Mouse (Mus musculus): Measurements from ENCODE around the gene Wnt3a. TPM values are rescaled to one million over a fixed set of nuclear protein-coding genes. Genes with fewer than 3 reads are reported as not detected.
"Not testable (repeated sequence)": the region's sequence is repeated elsewhere in the genome, so short reads cannot be mapped to it uniquely, and the experiment has no call there.

Gene Wnt3a
- polyA plus RNA-seq, 1 experiment from 2014 or later, result 2.3 TPM

- Histone ChIP-seq H3K4me2 (peak overlapping the region; percentile 99; the same call in 1 of the 2 replicates), H3K4me1 (peaks cover 49% of the 10 kb centered on the region)
These were observed 65.4 kb downstream of the Wnt3a start for GRCm38 (mm10) chr11:59225167-59225566.

GRCm38 (mm10) chr11:59224470-59224869 is 66.1 kb downstream of the Wnt3a start:
- no peak overlapping the region for H3K9ac ChIP-seq
- H3K36me3 ChIP-seq (ENCODE audit: poor library complexity, severe bottlenecking), result peaks cover 9% of the 10 kb centered on the region; the same call in 1 of the 2 replicates
- H3K27ac ChIP-seq, result no peak overlapping the region
- H3K9me3 ChIP-seq (replicated peaks), result no peaks in the 10 kb centered on the region
- 77% methylated on average over 2 of the region's 2 CpGs for WGBS
- no peak overlapping the region for H3K4me3 ChIP-seq
- no peaks in the 10 kb centered on the region for H3K27me3 ChIP-seq
- H3K4me1 ChIP-seq, result peaks cover 49% of the 10 kb centered on the region
- H3K4me2 ChIP-seq, result no peak overlapping the region
- ATAC-seq, result no peak

More at GRCm38 (mm10) chr11:59225167-59225566, 65.4 kb downstream of the Wnt3a start:
- Histone ChIP-seq H3K27me3 (no peaks in the 10 kb centered on the region), H3K4me3 (no peak overlapping the region), H3K27ac (no peak overlapping the region), H3K36me3 (ENCODE audit: poor library complexity, severe bottlenecking) (peaks cover 4% of the 10 kb centered on the region; the same call in 1 of the 2 replicates), H3K9me3 (replicated peaks) (no peaks in the 10 kb centered on the region), H3K9ac (no peak overlapping the region)
- WGBS, result 89% methylated on average over 2 of the region's 2 CpGs
- ATAC-seq, result no peak

DNA sequence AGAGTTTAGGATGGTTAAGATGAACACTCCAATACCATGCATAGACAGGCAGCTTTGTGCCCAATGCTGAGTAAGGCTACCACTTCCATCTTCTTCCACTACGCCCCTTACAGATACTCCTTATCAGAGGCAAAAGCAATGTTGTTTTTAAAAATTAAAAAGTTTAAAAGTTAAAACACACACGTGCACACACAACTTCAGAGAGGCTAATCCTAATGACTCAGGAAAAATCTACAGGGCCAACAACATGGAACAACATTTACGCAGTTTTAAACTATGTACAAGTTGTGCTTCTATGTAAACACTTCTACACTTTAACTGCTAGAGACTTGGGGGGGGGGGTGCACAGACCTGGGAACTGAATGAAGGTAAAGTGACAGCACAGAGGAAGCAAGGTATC is 66.5 kb downstream of the Wnt3a start:
- 95% methylated on average over 3 of the region's 3 CpGs for WGBS
- H3K4me1 ChIP-seq, result peaks cover 49% of the 10 kb centered on the region
- no peaks in the 10 kb centered on the region for H3K9me3 ChIP-seq (replicated peaks)

DNA sequence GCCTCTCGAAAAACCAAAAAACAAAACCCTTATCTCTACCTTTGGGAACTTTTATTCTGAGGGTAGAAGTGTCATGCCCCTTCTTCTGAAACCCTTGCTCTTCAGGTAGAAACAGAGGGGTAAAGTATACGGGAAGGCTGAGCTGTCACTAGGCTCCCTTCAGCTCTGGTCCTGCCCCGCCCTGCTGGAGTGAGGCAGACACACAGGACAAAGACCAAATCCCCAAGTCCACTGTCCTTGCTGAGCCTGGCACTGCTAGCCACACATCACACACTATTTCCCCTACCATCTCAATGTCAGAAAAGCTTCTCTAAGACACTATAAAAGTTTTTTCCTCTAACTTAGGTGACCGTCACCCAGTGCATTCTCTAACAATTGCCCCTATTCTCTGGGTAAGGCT is 68.2 kb downstream of the Wnt3a start:
- Histone ChIP-seq H3K4me2 (no peak overlapping the region), H3K27me3 (no peaks in the 10 kb centered on the region), H3K27ac (no peak overlapping the region), H3K9ac (no peak overlapping the region), H3K4me3 (no peak overlapping the region), H3K36me3 (ENCODE audit: poor library complexity, severe bottlenecking) (peaks cover 21% of the 10 kb centered on the region), H3K4me1 (peaks cover 41% of the 10 kb centered on the region), H3K9me3 (replicated peaks) (no peaks in the 10 kb centered on the region)
- 87% methylated on average over 4 of the region's 4 CpGs for WGBS
- no peak for ATAC-seq

More for the DNA sequence above, 66.5 kb downstream of the Wnt3a start:
- ATAC-seq, result no peak
- H3K27me3 ChIP-seq, result no peaks in the 10 kb centered on the region
- H3K36me3 ChIP-seq (ENCODE audit: poor library complexity, severe bottlenecking), result peaks cover 12% of the 10 kb centered on the region; the same call in 1 of the 2 replicates
- H3K9ac ChIP-seq, result no peak overlapping the region
- H3K27ac ChIP-seq, result no peak overlapping the region
- no peak overlapping the region for H3K4me3 ChIP-seq
- no peak overlapping the region for H3K4me2 ChIP-seq

- H3K9ac ChIP-seq, result no peak overlapping the region
- H3K36me3 ChIP-seq (ENCODE audit: poor library complexity, severe bottlenecking), result peaks cover 21% of the 10 kb centered on the region
- no peak overlapping the region for H3K4me2 ChIP-seq
- no peak overlapping the region for H3K27ac ChIP-seq
- H3K4me3 ChIP-seq, result no peak overlapping the region
- no peaks in the 10 kb centered on the region for H3K27me3 ChIP-seq
- no peak for ATAC-seq
- H3K4me1 ChIP-seq, result peaks cover 34% of the 10 kb centered on the region
- H3K9me3 ChIP-seq (replicated peaks), result no peaks in the 10 kb centered on the region
These were observed 68.9 kb downstream of the Wnt3a start for GRCm38 (mm10) chr11:59221604-59222003.

- Histone ChIP-seq H3K4me1 (peaks cover 10% of the 10 kb centered on the region), H3K4me3 (no peak overlapping the region), H3K27me3 (no peaks in the 10 kb centered on the region), H3K9me3 (replicated peaks) (no peaks in the 10 kb centered on the region), H3K9ac (no peak overlapping the region), H3K4me2 (no peak overlapping the region), H3K27ac (no peak overlapping the region), H3K36me3 (ENCODE audit: poor library complexity, severe bottlenecking) (peaks cover 27% of the 10 kb centered on the region)
- ATAC-seq, result no peak
These were observed 71.5 kb downstream of the Wnt3a start for GRCm38 (mm10) chr11:59219064-59219463.

DNA sequence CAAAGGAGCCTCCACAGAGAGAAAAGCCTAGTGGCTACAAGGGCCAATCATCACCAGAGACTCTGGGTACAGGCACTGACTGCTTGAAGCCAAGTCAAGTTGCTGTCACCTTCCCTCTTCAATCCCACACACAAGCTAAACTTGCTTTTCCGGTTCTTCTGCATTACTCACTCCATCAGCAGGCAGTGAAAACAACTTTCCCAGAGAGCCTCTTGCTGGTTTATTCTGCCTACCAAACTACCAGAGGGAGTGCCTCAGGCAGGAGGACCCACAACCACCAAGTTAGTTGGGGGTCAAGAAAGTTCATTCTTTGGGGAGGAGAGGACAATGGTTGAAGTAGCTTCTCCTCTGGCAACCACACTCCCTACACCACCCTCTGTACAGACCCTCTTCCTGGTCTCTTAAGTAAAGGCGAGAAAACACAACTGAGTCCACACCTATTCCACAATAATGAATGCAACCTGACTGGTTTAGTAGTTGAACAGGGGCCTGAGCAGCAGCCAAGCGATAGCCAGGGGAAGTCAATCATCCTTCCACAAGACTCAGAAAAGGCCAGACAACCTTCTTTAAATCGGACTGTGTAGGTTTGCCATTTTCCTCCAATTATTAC is 72.1 kb downstream of the Wnt3a start:
- H3K9ac ChIP-seq, result no peak overlapping the region
- H3K27me3 ChIP-seq, result no peaks in the 10 kb centered on the region
- WGBS, result 97% methylated on average over 4 of the region's 4 CpGs
- H3K27ac ChIP-seq, result no peak overlapping the region
- peaks cover 30% of the 10 kb centered on the region for H3K36me3 ChIP-seq (ENCODE audit: poor library complexity, severe bottlenecking)
- no peaks in the 10 kb centered on the region for H3K9me3 ChIP-seq (replicated peaks)
- no peak for ATAC-seq
- H3K4me3 ChIP-seq, result no peak overlapping the region
- peaks cover 4% of the 10 kb centered on the region for H3K4me1 ChIP-seq
- no peak overlapping the region for H3K4me2 ChIP-seq

- 85% methylated on average over 3 of the region's 3 CpGs for WGBS
- H3K4me3 ChIP-seq, result no peak overlapping the region
- H3K36me3 ChIP-seq (ENCODE audit: poor library complexity, severe bottlenecking), result peaks cover 44% of the 10 kb centered on the region
- no peak overlapping the region for H3K9ac ChIP-seq
- H3K27ac ChIP-seq, result 0 out of 2 replicates have a peak overlapping the region, but pooled peaks have one; percentile 25
- no peaks in the 10 kb centered on the region for H3K9me3 ChIP-seq (replicated peaks)
- H3K27me3 ChIP-seq, result no peaks in the 10 kb centered on the region
- H3K4me1 ChIP-seq, result no peaks in the 10 kb centered on the region
- no peak overlapping the region for H3K4me2 ChIP-seq
- ATAC-seq, result no peak
These were observed 73.6 kb downstream of the Wnt3a start for GRCm38 (mm10) chr11:59216955-59217354.

GRCm38 (mm10) chr11:59212892-59213494 is 77.6 kb downstream of the Wnt3a start:
- WGBS, result 92% methylated on average over 12 of the region's 12 CpGs
- Histone ChIP-seq H3K9ac (no peak overlapping the region), H3K4me2 (no peak overlapping the region), H3K4me3 (no peak overlapping the region), H3K36me3 (ENCODE audit: poor library complexity, severe bottlenecking) (peaks cover 50% of the 10 kb centered on the region), H3K4me1 (peaks cover 19% of the 10 kb centered on the region), H3K27me3 (no peaks in the 10 kb centered on the region), H3K27ac (no peak overlapping the region), H3K9me3 (replicated peaks) (no peaks in the 10 kb centered on the region)
- ATAC-seq, result no peak

GRCm38 (mm10) chr11:59212320-59212719 is 78.2 kb downstream of the Wnt3a start:
- not testable (repeated sequence) for H3K9ac ChIP-seq; H3K9me3 ChIP-seq (replicated peaks); H3K4me2 ChIP-seq; H3K27me3 ChIP-seq; H3K4me3 ChIP-seq; ATAC-seq; H3K27ac ChIP-seq
- WGBS, result 89% methylated on average over 12 of the region's 12 CpGs
- H3K4me1 ChIP-seq, result peaks cover 23% of the 10 kb centered on the region
- peaks cover 50% of the 10 kb centered on the region for H3K36me3 ChIP-seq (ENCODE audit: poor library complexity, severe bottlenecking)

GRCm38 (mm10) chr11:59211561-59211960 is 79.0 kb downstream of the Wnt3a start:
- 88% methylated on average over 9 of the region's 9 CpGs for WGBS
- H3K4me1 ChIP-seq, result peaks cover 23% of the 10 kb centered on the region

DNA sequence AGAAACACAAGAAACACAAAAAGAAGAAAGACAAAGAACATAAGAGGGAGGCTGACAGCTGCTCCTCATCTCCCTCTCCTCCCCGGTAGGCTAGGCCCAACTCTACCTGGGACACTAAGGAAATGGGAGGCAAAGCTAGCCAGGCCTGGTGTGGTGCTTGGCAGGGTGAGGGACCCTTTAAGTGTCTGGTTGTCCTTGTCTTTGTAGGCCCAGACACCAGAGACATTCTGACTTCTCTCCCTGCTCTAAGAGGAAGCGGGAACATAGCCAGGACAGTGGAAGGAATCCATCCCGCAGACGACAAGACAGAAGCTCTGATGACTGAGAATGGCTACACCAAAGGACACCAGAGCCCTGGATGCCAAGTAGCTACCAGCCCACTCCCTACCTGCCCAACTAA is 80.5 kb downstream of the Wnt3a start:
- Histone ChIP-seq H3K36me3 (ENCODE audit: poor library complexity, severe bottlenecking) (peaks cover 67% of the 10 kb centered on the region), H3K4me2 (no peak overlapping the region), H3K9ac (no peak overlapping the region), H3K9me3 (replicated peaks) (no peaks in the 10 kb centered on the region), H3K27me3 (no peaks in the 10 kb centered on the region), H3K27ac (no peak overlapping the region), H3K4me3 (no peak overlapping the region), H3K4me1 (peaks cover 23% of the 10 kb centered on the region)
- no peak for ATAC-seq
- WGBS, result 87% methylated on average over 4 of the region's 4 CpGs

More at GRCm38 (mm10) chr11:59211561-59211960, 79.0 kb downstream of the Wnt3a start:
- H3K4me3 ChIP-seq; ATAC-seq; H3K9me3 ChIP-seq (replicated peaks); H3K27me3 ChIP-seq; H3K27ac ChIP-seq; H3K9ac ChIP-seq; H3K4me2 ChIP-seq: not testable (repeated sequence)
- peaks cover 52% of the 10 kb centered on the region for H3K36me3 ChIP-seq (ENCODE audit: poor library complexity, severe bottlenecking)
